Mouse (Mus musculus) heart, embryonic 13.5 days (tissue): Measurements from ENCODE around the gene Fam222a. TPM values are rescaled to one million over a fixed set of nuclear protein-coding genes. Genes with fewer than 3 reads are reported as not detected.

Experiments
- ATAC-seq: fragments of 200-750 bp; cut with Nextera tagmentation; 2 replicates; pipeline ENCODE4 v1.8.0; 2017; ENCODE audit warnings: moderate TSS enrichment; ENCODE audit not compliant: insufficient number of reproducible peaks, low FRiP score, low TSS enrichment; ENCODE audit errors: extremely low read depth
- H3K27ac ChIP-seq: fragments of 300-500 bp; sonication (generic); replicated peaks from 2 replicates; pipeline ENCODE4 v1.5.1; 2015; ENCODE audit warnings: moderate library complexity, mild to moderate bottlenecking, inconsistent platforms
- H3K27me3 ChIP-seq: fragments of 300-500 bp; sonication (generic); replicated peaks from 2 replicates; pipeline ENCODE4 v1.6.1; 2015; ENCODE audit warnings: mild to moderate bottlenecking, inconsistent platforms
- H3K36me3 ChIP-seq: fragments of 300-500 bp; sonication (generic); 2 replicates; pipeline ENCODE4 v1.6.1; 2015; ENCODE audit warnings: mild to moderate bottlenecking, inconsistent platforms
- H3K4me1 ChIP-seq: fragments of 300-500 bp; sonication (generic); 2 replicates; pipeline ENCODE4 v1.6.1; 2015; ENCODE audit warnings: inconsistent platforms
- H3K4me2 ChIP-seq: fragments of 300-500 bp; sonication (generic); 2 replicates; pipeline ENCODE4 v1.6.1; 2015; ENCODE audit warnings: inconsistent platforms, mild to moderate bottlenecking, moderate library complexity
- H3K4me3 ChIP-seq: fragments of 300-500 bp; sonication (generic); 2 replicates; pipeline ENCODE4 v1.5.1; 2015; ENCODE audit warnings: moderate library complexity, mild to moderate bottlenecking, inconsistent platforms
- H3K9ac ChIP-seq: fragments of 300-500 bp; sonication (generic); 2 replicates; pipeline ENCODE4 v1.6.1; 2015; ENCODE audit warnings: inconsistent platforms, mild to moderate bottlenecking, moderate library complexity
- H3K9me3 ChIP-seq: fragments of 300-500 bp; sonication (generic); 2 replicates; pipeline ENCODE4 v1.6.1; 2016; ENCODE audit warnings: inconsistent platforms
- WGBS: fragments of 180-500 bp; shearing (Covaris S2); methylation state at CpG from one replicate; pipeline ENCODE4 v1.1.7; 2015; ENCODE audit warnings: mixed read lengths; 5-methylcytosine and 5-hydroxymethylcytosine counted together
- polyA plus RNA-seq: library from polyadenylated mRNA; unstranded; fragments of >200 nt; fragmentation: Nextera tagmentation; extraction: Ambion mirVana; gene quantifications from 2 replicates; pipeline ENCODE4 v1.2.1, GENCODE M21; 2015

Gene Fam222a
- polyA plus RNA-seq, 1 experiment from 2014 or later: 0.79 TPM

DNA sequence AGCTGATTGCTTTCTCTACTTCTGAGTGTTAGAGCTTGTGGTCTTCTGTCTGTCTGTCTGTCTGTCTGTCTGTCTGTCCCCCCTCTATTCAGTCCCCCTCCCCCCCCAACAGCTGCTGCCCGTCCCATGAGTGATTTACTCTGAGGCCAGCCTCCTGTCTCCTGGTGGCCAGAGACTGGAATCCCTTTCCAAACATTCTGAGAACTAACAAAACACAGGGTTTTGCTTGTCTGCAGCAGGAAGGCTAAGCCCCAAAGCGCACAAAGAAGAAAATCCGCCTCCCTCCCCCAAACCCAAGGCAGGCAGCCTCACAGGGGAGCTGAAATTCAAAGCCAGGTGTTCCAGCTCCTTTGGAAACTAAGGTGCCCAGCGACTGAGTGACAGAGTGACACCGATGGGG is 17.9 kb downstream of the Fam222a start:
- WGBS: 12% methylated on average over 5 of the region's 5 CpGs
- Histone ChIP-seq H3K27me3 (peaks cover 45% of the 10 kb centered on the region), H3K9ac (no peak overlapping the region), H3K4me1 (peaks cover 12% of the 10 kb centered on the region), H3K4me2 (no peak overlapping the region), H3K4me3 (no peak overlapping the region), H3K36me3 (no peaks in the 10 kb centered on the region), H3K9me3 (no peaks in the 10 kb centered on the region), H3K27ac (no peak overlapping the region)
- ATAC-seq: no peak

GRCm38 (mm10) chr5:114587908-114588307 is 20.1 kb downstream of the Fam222a start:
- Histone ChIP-seq H3K4me1 (peaks cover 33% of the 10 kb centered on the region), H3K4me2 (no peak overlapping the region), H3K9me3 (no peaks in the 10 kb centered on the region), H3K27ac (no peak overlapping the region), H3K9ac (no peak overlapping the region), H3K36me3 (no peaks in the 10 kb centered on the region), H3K27me3 (peaks cover 59% of the 10 kb centered on the region), H3K4me3 (no peak overlapping the region)
- 32% methylated on average over 9 of the region's 9 CpGs for WGBS
- ATAC-seq: no peak

- Histone ChIP-seq H3K4me2 (no peak overlapping the region), H3K4me1 (peaks cover 36% of the 10 kb centered on the region), H3K9ac (no peak overlapping the region), H3K27me3 (peaks cover 60% of the 10 kb centered on the region), H3K4me3 (no peak overlapping the region), H3K9me3 (no peaks in the 10 kb centered on the region), H3K27ac (no peak overlapping the region), H3K36me3 (no peaks in the 10 kb centered on the region)
- no peak for ATAC-seq
- 44% methylated on average over 10 of the region's 10 CpGs for WGBS
Measured at GRCm38 (mm10) chr5:114588416-114588815, 20.6 kb downstream of the Fam222a start.

DNA sequence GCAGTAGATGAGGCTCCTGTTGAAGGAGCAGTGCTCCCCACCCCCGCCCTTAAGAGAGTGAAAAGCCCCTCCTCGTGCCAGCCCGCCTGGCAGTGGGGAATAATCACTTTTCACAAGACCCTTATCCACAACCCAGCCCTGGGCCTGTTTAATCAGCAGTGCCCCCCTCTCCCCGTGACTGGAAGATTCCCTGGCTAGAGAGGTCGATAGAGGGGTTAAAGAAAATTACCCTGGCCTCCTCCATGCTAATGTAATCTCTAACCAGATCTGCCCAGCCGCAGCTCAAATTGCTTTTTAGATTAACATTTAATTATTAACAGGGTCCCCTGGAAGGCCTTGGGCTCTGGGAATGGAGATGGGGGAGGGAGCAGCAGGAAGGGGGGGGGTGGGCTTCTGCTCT is 21.2 kb downstream of the Fam222a start:
- no peaks in the 10 kb centered on the region for H3K36me3 ChIP-seq
- no peak overlapping the region for H3K9ac ChIP-seq
- H3K9me3 ChIP-seq: no peaks in the 10 kb centered on the region
- H3K27me3 ChIP-seq: peaks cover 62% of the 10 kb centered on the region
- peaks cover 42% of the 10 kb centered on the region for H3K4me1 ChIP-seq
- WGBS: 45% methylated on average over 6 of the region's 6 CpGs
- H3K4me3 ChIP-seq: no peak overlapping the region
- no peak overlapping the region for H3K27ac ChIP-seq
- no peak overlapping the region for H3K4me2 ChIP-seq
- ATAC-seq: no peak

DNA sequence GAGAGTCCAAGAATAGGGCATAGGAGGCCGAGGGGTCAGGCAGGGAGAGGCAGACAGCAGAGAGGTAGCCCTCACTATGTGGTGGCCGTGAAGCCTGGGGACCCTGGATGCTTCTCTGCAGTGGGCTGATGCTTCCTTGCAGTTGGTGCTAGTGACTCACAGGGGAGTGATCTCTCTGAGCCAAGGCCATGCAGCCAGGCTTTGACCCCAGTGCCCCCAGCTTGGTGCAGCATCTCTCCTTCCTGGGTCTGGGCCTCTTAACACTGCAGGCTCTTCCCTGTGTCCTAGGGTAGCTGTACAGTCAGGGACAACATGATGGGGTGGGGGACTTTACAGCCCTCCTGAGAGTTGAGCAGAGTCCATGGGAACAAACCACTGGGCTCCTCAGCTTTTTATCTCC is 21.6 kb downstream of the Fam222a start:
- Histone ChIP-seq H3K9ac (no peak overlapping the region), H3K4me1 (peaks cover 46% of the 10 kb centered on the region)

DNA sequence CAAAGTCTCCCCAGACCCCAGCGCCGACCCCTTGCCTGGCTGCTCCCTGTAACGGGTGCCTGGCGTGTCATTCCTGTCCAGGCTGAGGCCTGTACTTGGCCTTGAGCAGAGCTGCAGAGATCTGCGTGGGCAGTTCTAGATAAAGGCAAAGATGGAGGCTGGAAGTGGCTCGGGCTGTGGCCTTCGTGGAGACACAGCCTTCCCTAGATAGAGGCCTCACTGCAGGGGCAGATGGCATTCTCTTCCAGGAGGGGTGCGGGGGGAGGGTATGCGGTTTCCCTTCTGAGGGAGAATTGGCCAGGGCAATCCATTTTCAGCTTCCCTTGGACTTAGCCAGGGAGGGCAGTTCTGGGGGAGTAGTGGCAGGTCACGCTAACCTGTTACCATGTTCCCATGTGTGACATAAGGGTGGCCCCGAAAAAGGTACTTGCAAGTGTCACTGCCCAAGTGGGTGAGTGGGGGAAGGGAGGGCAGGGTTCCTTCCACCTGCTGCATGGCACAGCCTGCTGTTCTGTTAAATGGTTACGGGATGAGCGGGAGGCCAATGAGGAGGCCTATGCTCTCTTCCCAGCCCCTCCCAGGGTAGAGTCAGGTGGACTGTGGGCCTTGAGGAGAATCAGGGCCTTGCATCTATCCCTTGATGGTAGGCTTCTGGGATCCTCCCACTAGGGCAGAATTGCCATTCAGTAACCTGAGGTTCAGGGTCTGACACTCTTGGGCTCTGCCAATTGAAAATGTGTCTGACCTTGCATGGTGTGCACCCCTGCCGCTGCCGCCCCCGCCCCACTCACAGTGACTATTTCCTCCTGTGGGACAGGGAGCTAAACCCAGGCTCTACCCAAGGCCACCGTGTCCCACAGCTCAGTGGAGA is 22.5 kb downstream of the Fam222a start:
- H3K4me1 ChIP-seq: peaks cover 54% of the 10 kb centered on the region
- H3K9ac ChIP-seq: no peak overlapping the region
- H3K36me3 ChIP-seq: no peaks in the 10 kb centered on the region
- no peaks in the 10 kb centered on the region for H3K9me3 ChIP-seq
- H3K27me3 ChIP-seq: peaks cover 52% of the 10 kb centered on the region
- no peak overlapping the region for H3K4me2 ChIP-seq
- no peak for ATAC-seq
- H3K4me3 ChIP-seq: no peak overlapping the region
- no peak overlapping the region for H3K27ac ChIP-seq
- WGBS: 59% methylated on average over 17 of the region's 17 CpGs

More for the DNA sequence above, 21.6 kb downstream of the Fam222a start:
- ATAC-seq: no peak
- Histone ChIP-seq H3K27ac (no peak overlapping the region), H3K36me3 (no peaks in the 10 kb centered on the region), H3K9me3 (no peaks in the 10 kb centered on the region), H3K27me3 (peaks cover 59% of the 10 kb centered on the region), H3K4me3 (no peak overlapping the region), H3K4me2 (no peak overlapping the region)
- WGBS: 49% methylated on average over 2 of the region's 2 CpGs

DNA sequence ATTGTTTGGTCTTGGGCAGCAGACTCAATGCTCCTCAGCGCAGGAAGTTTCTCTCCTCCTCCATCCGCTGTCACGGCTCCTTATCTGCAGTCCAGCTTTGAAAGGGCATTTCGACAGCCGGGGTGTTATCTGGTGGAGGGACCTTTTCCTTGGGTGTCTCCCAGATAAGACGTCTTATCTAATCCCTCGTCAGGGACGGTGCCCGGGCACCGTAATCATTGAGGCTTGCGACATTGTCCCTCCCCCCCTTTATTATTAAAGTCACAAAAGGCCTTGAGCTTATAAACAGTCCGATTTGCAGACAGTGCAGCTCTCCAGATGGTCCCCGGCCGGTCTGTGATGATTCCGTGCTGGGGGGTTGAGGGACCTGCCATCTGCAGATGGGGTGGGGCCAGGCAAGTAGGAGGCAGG is 23.3 kb downstream of the Fam222a start:
- Histone ChIP-seq H3K36me3 (no peaks in the 10 kb centered on the region), H3K4me2 (peak overlapping the region; percentile 33), H3K9me3 (no peaks in the 10 kb centered on the region), H3K4me3 (no peak overlapping the region), H3K27me3 (peaks cover 43% of the 10 kb centered on the region), H3K9ac (no peak overlapping the region), H3K27ac (0 out of 2 replicates have a peak overlapping the region, but pooled peaks have one; percentile 30), H3K4me1 (peaks cover 59% of the 10 kb centered on the region)
- no peak for ATAC-seq
- WGBS: 3% methylated on average over 15 of the region's 15 CpGs

- Histone ChIP-seq H3K4me1 (peaks cover 72% of the 10 kb centered on the region), H3K27me3 (peaks cover 34% of the 10 kb centered on the region), H3K9ac (no peak overlapping the region), H3K9me3 (no peaks in the 10 kb centered on the region), H3K4me2 (no peak overlapping the region), H3K27ac (no peak overlapping the region), H3K4me3 (no peak overlapping the region), H3K36me3 (no peaks in the 10 kb centered on the region)
- ATAC-seq: no peak
- 68% methylated on average over 19 of the region's 19 CpGs for WGBS
Measured at GRCm38 (mm10) chr5:114592463-114593160, 24.8 kb downstream of the Fam222a start.

GRCm38 (mm10) chr5:114593161-114593821 is 25.5 kb downstream of the Fam222a start:
- H3K9ac ChIP-seq: no peak overlapping the region
- H3K4me3 ChIP-seq: no peak overlapping the region
- peaks cover 32% of the 10 kb centered on the region for H3K27me3 ChIP-seq
- no peaks in the 10 kb centered on the region for H3K9me3 ChIP-seq
- no peak for ATAC-seq
- H3K4me2 ChIP-seq: no peak overlapping the region
- peaks cover 72% of the 10 kb centered on the region for H3K4me1 ChIP-seq
- 65% methylated on average over 12 of the region's 12 CpGs for WGBS
- H3K27ac ChIP-seq: no peak overlapping the region
- no peaks in the 10 kb centered on the region for H3K36me3 ChIP-seq

- WGBS: 63% methylated on average over 5 of the region's 5 CpGs
- Histone ChIP-seq H3K4me2 (peak overlapping the region; percentile 40), H3K36me3 (no peaks in the 10 kb centered on the region), H3K9me3 (no peaks in the 10 kb centered on the region), H3K4me1 (peaks cover 72% of the 10 kb centered on the region), H3K27me3 (peaks cover 25% of the 10 kb centered on the region), H3K4me3 (no peak overlapping the region), H3K27ac (peak overlapping the region; percentile 69), H3K9ac (no peak overlapping the region)
- no peak for ATAC-seq
Measured at GRCm38 (mm10) chr5:114593949-114594348, 26.1 kb downstream of the Fam222a start.

- 0 out of 2 replicates have a peak overlapping the region, but pooled peaks have one; percentile 6 for H3K9ac ChIP-seq
- WGBS: 14% methylated on average over 15 of the region's 15 CpGs
- peak overlapping the region; percentile 69 for H3K27ac ChIP-seq
- H3K36me3 ChIP-seq: no peaks in the 10 kb centered on the region
- peaks cover 72% of the 10 kb centered on the region for H3K4me1 ChIP-seq
- H3K27me3 ChIP-seq: peaks cover 24% of the 10 kb centered on the region
- H3K4me2 ChIP-seq: peak overlapping the region; percentile 40
- H3K4me3 ChIP-seq: no peak overlapping the region
- ATAC-seq: no peak
- H3K9me3 ChIP-seq: no peaks in the 10 kb centered on the region
Measured at GRCm38 (mm10) chr5:114594741-114595241, 27.0 kb downstream of the Fam222a start.
